Mouse (Mus musculus): ENCODE data around the gene Camk1g. TPM values are rescaled to one million over a fixed set of nuclear protein-coding genes. Genes with fewer than 3 reads are reported as not detected.

The Camk1g gene
- total and polyA plus RNA-seq, 2 experiments = not detected

- no peaks in the 10 kb centered on the region for H3K36me3 ChIP-seq (ENCODE audit: control insufficient read depth, insufficient read depth, low read length)
- H3K9ac ChIP-seq (ENCODE audit: low read depth, low read length) = no peak overlapping the region
- WGBS = 61% methylated on average over 8 of the region's 8 CpGs
- no peaks in the 10 kb centered on the region for H3K79me2 ChIP-seq (ENCODE audit: control insufficient read depth, insufficient read depth, low read length)
- H3K27me3 ChIP-seq (ENCODE audit: control insufficient read depth, insufficient read depth, low read length) = no peaks in the 10 kb centered on the region
- no peak for TF ChIP-seq CTCF (IDR thresholded peaks at IDR 0.05; ENCODE audit: low read depth, low read length)
- H3K4me1 ChIP-seq (ENCODE audit: control insufficient read depth, insufficient read depth, low read length) = no peaks in the 10 kb centered on the region
- H3K4me3 ChIP-seq (ENCODE audit: insufficient read depth, low read depth, low read length) = no peak overlapping the region
- no peak overlapping the region for H3K27ac ChIP-seq (replicated peaks; ENCODE audit: insufficient read depth, low read depth, low read length)
- DNase-seq (ENCODE audit: extremely low read depth, low read depth, low spot score) = no peak
These were observed 1.0 kb downstream of the Camk1g start for GRCm38 (mm10) chr1:193369091-193369490.

- no peaks in the 10 kb centered on the region for H3K27me3 ChIP-seq (ENCODE audit: control insufficient read depth, insufficient read depth, low read length)
- no peak for DNase-seq (ENCODE audit: extremely low read depth, low read depth, low spot score)
- no peak overlapping the region for H3K9ac ChIP-seq (ENCODE audit: low read depth, low read length)
- no peak overlapping the region for H3K4me3 ChIP-seq (ENCODE audit: insufficient read depth, low read depth, low read length)
- H3K79me2 ChIP-seq (ENCODE audit: control insufficient read depth, insufficient read depth, low read length) = no peaks in the 10 kb centered on the region
- H3K27ac ChIP-seq (replicated peaks; ENCODE audit: insufficient read depth, low read depth, low read length) = no peak overlapping the region
- H3K36me3 ChIP-seq (ENCODE audit: control insufficient read depth, insufficient read depth, low read length) = no peaks in the 10 kb centered on the region
- H3K4me1 ChIP-seq (ENCODE audit: control insufficient read depth, insufficient read depth, low read length) = no peaks in the 10 kb centered on the region
- TF ChIP-seq POLR2A (IDR thresholded peaks at IDR 0.05; ENCODE audit: extremely low read depth, insufficient read depth, low read length) (no peak), CTCF (IDR thresholded peaks at IDR 0.05; ENCODE audit: low read depth, low read length) (no peak)
- 75% methylated on average over 10 of the region's 10 CpGs for WGBS
These were observed 2.0 kb downstream of the Camk1g start for GRCm38 (mm10) chr1:193368055-193368454.

GRCm38 (mm10) chr1:193363801-193364231 is 6.3 kb downstream of the Camk1g start:
- whole genome bisulfite sequencing = 65% methylated on average over 5 of the region's 5 CpGs
- Histone ChIP-seq H3K79me2 (ENCODE audit: control insufficient read depth, insufficient read depth, low read length) (no peaks in the 10 kb centered on the region), H3K4me3 (ENCODE audit: insufficient read depth, low read depth, low read length) (no peak overlapping the region), H3K36me3 (ENCODE audit: control insufficient read depth, insufficient read depth, low read length) (no peaks in the 10 kb centered on the region), H3K27ac (replicated peaks; ENCODE audit: insufficient read depth, low read depth, low read length) (no peak overlapping the region), H3K27me3 (ENCODE audit: control insufficient read depth, insufficient read depth, low read length) (no peaks in the 10 kb centered on the region), H3K4me1 (ENCODE audit: control insufficient read depth, insufficient read depth, low read length) (no peaks in the 10 kb centered on the region), H3K9ac (ENCODE audit: low read depth, low read length) (no peak overlapping the region)
- peak; percentile 94 for TF ChIP-seq CTCF (IDR thresholded peaks at IDR 0.05; ENCODE audit: low read depth, low read length)
- no peak for TF ChIP-seq POLR2A (IDR thresholded peaks at IDR 0.05; ENCODE audit: extremely low read depth, insufficient read depth, low read length)
- peak; percentile 36 for DNase-seq (ENCODE audit: extremely low read depth, low read depth, low spot score)

- H3K27ac ChIP-seq (replicated peaks; ENCODE audit: insufficient read depth, low read depth, low read length) = no peak overlapping the region
- no peaks in the 10 kb centered on the region for H3K36me3 ChIP-seq (ENCODE audit: control insufficient read depth, insufficient read depth, low read length)
- H3K79me2 ChIP-seq (ENCODE audit: control insufficient read depth, insufficient read depth, low read length) = no peaks in the 10 kb centered on the region
- no peaks in the 10 kb centered on the region for H3K4me1 ChIP-seq (ENCODE audit: control insufficient read depth, insufficient read depth, low read length)
- 90% methylated on average over 7 of the region's 7 CpGs for WGBS
- H3K4me3 ChIP-seq (ENCODE audit: insufficient read depth, low read depth, low read length) = no peak overlapping the region
- no peaks in the 10 kb centered on the region for H3K27me3 ChIP-seq (ENCODE audit: control insufficient read depth, insufficient read depth, low read length)
- TF ChIP-seq POLR2A (IDR thresholded peaks at IDR 0.05; ENCODE audit: extremely low read depth, insufficient read depth, low read length) = no peak
- no peak for TF ChIP-seq CTCF (IDR thresholded peaks at IDR 0.05; ENCODE audit: low read depth, low read length)
- H3K9ac ChIP-seq (ENCODE audit: low read depth, low read length) = no peak overlapping the region
- DNase-seq (ENCODE audit: extremely low read depth, low read depth, low spot score) = no peak
These were observed 8.0 kb downstream of the Camk1g start for GRCm38 (mm10) chr1:193362078-193362477.

GRCm38 (mm10) chr1:193361181-193361580 is 8.9 kb downstream of the Camk1g start:
- Histone ChIP-seq H3K27me3 (ENCODE audit: control insufficient read depth, insufficient read depth, low read length) (no peaks in the 10 kb centered on the region), H3K27ac (replicated peaks; ENCODE audit: insufficient read depth, low read depth, low read length) (no peak overlapping the region), H3K4me3 (ENCODE audit: insufficient read depth, low read depth, low read length) (no peak overlapping the region), H3K79me2 (ENCODE audit: control insufficient read depth, insufficient read depth, low read length) (no peaks in the 10 kb centered on the region), H3K36me3 (ENCODE audit: control insufficient read depth, insufficient read depth, low read length) (no peaks in the 10 kb centered on the region), H3K9ac (ENCODE audit: low read depth, low read length) (no peak overlapping the region), H3K4me1 (ENCODE audit: control insufficient read depth, insufficient read depth, low read length) (no peaks in the 10 kb centered on the region)
- TF ChIP-seq POLR2A (IDR thresholded peaks at IDR 0.05; ENCODE audit: extremely low read depth, insufficient read depth, low read length) (no peak), CTCF (IDR thresholded peaks at IDR 0.05; ENCODE audit: low read depth, low read length) (no peak)
- WGBS = 92% methylated on average over 6 of the region's 6 CpGs
- DNase-seq (ENCODE audit: extremely low read depth, low read depth, low spot score) = no peak

GRCm38 (mm10) chr1:193359199-193359598 is 10.9 kb downstream of the Camk1g start:
- Histone ChIP-seq H3K4me3 (ENCODE audit: insufficient read depth, low read depth, low read length) (no peak overlapping the region), H3K27ac (replicated peaks; ENCODE audit: insufficient read depth, low read depth, low read length) (no peak overlapping the region), H3K9ac (ENCODE audit: low read depth, low read length) (no peak overlapping the region), H3K79me2 (ENCODE audit: control insufficient read depth, insufficient read depth, low read length) (no peaks in the 10 kb centered on the region), H3K27me3 (ENCODE audit: control insufficient read depth, insufficient read depth, low read length) (no peaks in the 10 kb centered on the region), H3K4me1 (ENCODE audit: control insufficient read depth, insufficient read depth, low read length) (no peaks in the 10 kb centered on the region), H3K36me3 (ENCODE audit: control insufficient read depth, insufficient read depth, low read length) (no peaks in the 10 kb centered on the region)
- no peak for TF ChIP-seq POLR2A (IDR thresholded peaks at IDR 0.05; ENCODE audit: extremely low read depth, insufficient read depth, low read length)
- TF ChIP-seq CTCF (IDR thresholded peaks at IDR 0.05; ENCODE audit: low read depth, low read length) = no peak
- DNase-seq (ENCODE audit: extremely low read depth, low read depth, low spot score) = peak; percentile 22
- WGBS = 45% methylated on average over 3 of the region's 3 CpGs
